Mouse (Mus musculus) neural tube, embryonic 12.5 days (tissue): Measurements from ENCODE around the gene Efcab10. TPM values are rescaled to one million over a fixed set of nuclear protein-coding genes. Genes with fewer than 3 reads are reported as not detected.

Source experiments
- ATAC-seq: fragments of 200-750 bp; cut with Nextera tagmentation; 2 replicates; pipeline ENCODE4 v1.8.0; 2017; ENCODE audit warnings: low read depth, mild to moderate bottlenecking, moderate TSS enrichment, moderate library complexity; ENCODE audit not compliant: low FRiP score
- H3K27ac ChIP-seq: fragments of 300-500 bp; sonication (generic); 2 replicates; pipeline ENCODE4 v1.5.1; 2016
- H3K27me3 ChIP-seq: fragments of 300-500 bp; sonication (generic); replicated peaks from 2 replicates; pipeline ENCODE4 v1.6.1; 2016; ENCODE audit warnings: mild to moderate bottlenecking
- H3K36me3 ChIP-seq: fragments of 300-500 bp; sonication (generic); 2 replicates; pipeline ENCODE4 v1.6.1; 2016; ENCODE audit warnings: mild to moderate bottlenecking
- H3K4me1 ChIP-seq: fragments of 300-500 bp; sonication (generic); 2 replicates; pipeline ENCODE4 v1.6.1; 2016
- H3K4me2 ChIP-seq: fragments of 300-500 bp; sonication (generic); replicated peaks from 2 replicates; pipeline ENCODE4 v1.6.1; 2016; ENCODE audit warnings: mild to moderate bottlenecking
- H3K4me3 ChIP-seq: fragments of 300-500 bp; sonication (generic); 2 replicates; pipeline ENCODE4 v1.5.1; 2016
- H3K9ac ChIP-seq: fragments of 300-500 bp; sonication (generic); 2 replicates; pipeline ENCODE4 v1.6.1; 2016; ENCODE audit warnings: mild to moderate bottlenecking
- H3K9me3 ChIP-seq: fragments of 300-500 bp; sonication (generic); 2 replicates; pipeline ENCODE4 v1.6.1; 2016; ENCODE audit warnings: mild to moderate bottlenecking
- WGBS: fragments of 180-500 bp; shearing (Covaris S2); methylation state at CpG from one replicate; pipeline ENCODE4 v1.1.7; 2016; 5-methylcytosine and 5-hydroxymethylcytosine counted together
- polyA plus RNA-seq: library from polyadenylated mRNA; unstranded; fragments of >200 nt; fragmentation: Nextera tagmentation; extraction: Ambion mirVana; gene quantifications from 2 replicates; pipeline ENCODE4 v1.2.1, GENCODE M21; 2016

The Efcab10 gene
- polyA plus RNA-seq, result 0.61 and 1.1 TPM in 2 replicates

- ATAC-seq, result peak; percentile 83
- no peaks in the 10 kb centered on the region for H3K9me3 ChIP-seq
- H3K4me2 ChIP-seq, result peak within 1 kb of the TSS; percentile 69
- H3K9ac ChIP-seq, result peak within 1 kb of the TSS; percentile 51
- no peaks in the 10 kb centered on the region for H3K36me3 ChIP-seq
- H3K4me3 ChIP-seq, result peak within 1 kb of the TSS; percentile 27
- H3K4me1 ChIP-seq, result peaks cover 12% of the 10 kb centered on the region
- no peak within 1 kb of the TSS; the same call in 1 of the 2 replicates for H3K27ac ChIP-seq
- whole genome bisulfite sequencing, result 8% methylated on average over 24 of the region's 24 CpGs
- H3K27me3 ChIP-seq, result no peaks in the 10 kb centered on the region
Observed at GRCm38 (mm10) chr12:33394804-33395623, at the start of gene Efcab10. Gene Efcab10, plus strand, starts transcription at chr12:33394854.

- peaks cover 4% of the 10 kb centered on the region; the same call in 1 of the 2 replicates for H3K36me3 ChIP-seq
- peaks cover 35% of the 10 kb centered on the region for H3K4me1 ChIP-seq
- peak overlapping the region; percentile 32; the same call in 1 of the 2 replicates for H3K27ac ChIP-seq
- peak; percentile 48; the same call in 1 of the 2 replicates for ATAC-seq
- no peaks in the 10 kb centered on the region for H3K9me3 ChIP-seq
- peak overlapping the region; percentile 41; the same call in 1 of the 2 replicates for H3K9ac ChIP-seq
- H3K4me3 ChIP-seq, result peak overlapping the region; percentile 3; the same call in 1 of the 2 replicates
- peak overlapping the region; percentile 58 for H3K4me2 ChIP-seq
- peaks cover 15% of the 10 kb centered on the region for H3K27me3 ChIP-seq
- 5% methylated on average over 25 of the region's 25 CpGs for WGBS
Observed at GRCm38 (mm10) chr12:33344970-33345772, 49.5 kb upstream of the Efcab10 start.

DNA sequence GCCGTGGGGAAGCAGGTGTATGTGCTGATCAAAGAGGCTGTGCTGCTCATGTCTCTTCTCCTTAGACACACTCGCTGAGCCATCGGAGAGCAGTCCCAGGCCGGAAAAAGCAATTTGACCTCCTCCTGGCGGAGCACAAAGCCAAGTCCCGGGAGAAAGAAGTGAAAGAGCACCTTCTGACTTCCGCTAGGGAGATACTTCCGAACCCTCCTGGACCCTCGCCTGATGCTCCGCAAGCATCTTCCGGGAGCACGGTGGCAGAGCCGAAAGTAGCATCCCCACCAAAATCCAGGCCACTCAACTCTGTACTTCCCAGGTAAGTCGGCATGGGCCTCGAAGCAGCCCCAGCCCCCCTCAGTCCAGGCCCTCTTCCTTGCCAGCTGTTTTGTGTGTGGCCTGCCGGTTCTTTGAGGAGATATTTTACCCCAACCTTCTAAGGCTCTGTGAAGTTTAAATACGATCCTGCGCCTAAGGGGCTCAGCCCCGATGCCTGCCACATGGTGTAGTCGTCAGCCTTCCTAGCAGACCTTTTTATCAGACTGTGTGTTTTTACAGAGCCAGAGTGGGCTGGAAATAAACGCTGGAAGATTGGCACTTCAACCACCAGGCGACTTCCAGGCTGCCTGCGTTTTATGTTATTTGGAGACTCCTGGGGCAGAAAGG, 48.8 kb upstream of the Efcab10 start:
- WGBS, result 25% methylated on average over 23 of the region's 23 CpGs
- Histone ChIP-seq H3K4me2 (peak overlapping the region; percentile 58), H3K27ac (no peak overlapping the region), H3K36me3 (peaks cover 7% of the 10 kb centered on the region; the same call in 1 of the 2 replicates), H3K9me3 (no peaks in the 10 kb centered on the region), H3K4me3 (no peak overlapping the region), H3K4me1 (peaks cover 33% of the 10 kb centered on the region), H3K27me3 (peaks cover 11% of the 10 kb centered on the region), H3K9ac (no peak overlapping the region)
- no peak for ATAC-seq

- no peaks in the 10 kb centered on the region for H3K9me3 ChIP-seq
- H3K9ac ChIP-seq, result no peak overlapping the region
- H3K4me2 ChIP-seq, result no peak overlapping the region
- H3K36me3 ChIP-seq, result peaks cover 7% of the 10 kb centered on the region; the same call in 1 of the 2 replicates
- no peaks in the 10 kb centered on the region for H3K27me3 ChIP-seq
- no peak overlapping the region for H3K27ac ChIP-seq
- no peak overlapping the region for H3K4me3 ChIP-seq
- ATAC-seq, result no peak
- no peaks in the 10 kb centered on the region for H3K4me1 ChIP-seq
- 81% methylated on average over 4 of the region's 4 CpGs for WGBS
Observed at GRCm38 (mm10) chr12:33352671-33353070, 42.0 kb upstream of the Efcab10 start.

GRCm38 (mm10) chr12:33358345-33358744, 36.3 kb upstream of the Efcab10 start:
- Histone ChIP-seq H3K27me3 (no peaks in the 10 kb centered on the region), H3K4me3 (no peak overlapping the region), H3K27ac (no peak overlapping the region), H3K36me3 (no peaks in the 10 kb centered on the region), H3K9ac (no peak overlapping the region), H3K4me1 (no peaks in the 10 kb centered on the region), H3K4me2 (no peak overlapping the region), H3K9me3 (no peaks in the 10 kb centered on the region)
- ATAC-seq, result no peak
- WGBS, result 90% methylated on average over 10 of the region's 10 CpGs

DNA sequence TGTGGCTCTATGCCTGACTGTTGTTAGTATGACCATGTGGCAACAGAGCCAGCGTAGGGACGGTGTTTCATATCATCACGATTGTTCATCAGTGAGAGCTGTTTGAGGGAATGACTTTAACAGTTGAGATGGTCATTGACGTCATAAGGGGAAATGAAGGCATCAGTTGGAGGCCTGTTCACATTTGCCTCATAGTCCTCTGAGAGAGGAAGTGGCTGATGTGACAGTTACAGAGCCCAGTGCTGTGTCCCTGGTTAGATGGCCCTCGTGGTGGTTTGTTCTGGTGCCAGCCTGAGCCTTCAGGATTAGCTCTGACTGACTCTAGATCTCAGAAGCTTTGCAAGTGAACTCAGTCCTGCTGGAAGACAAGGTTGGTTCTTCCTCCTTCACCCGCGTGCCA, 35.4 kb upstream of the Efcab10 start:
- Histone ChIP-seq H3K4me3 (no peak overlapping the region), H3K9ac (no peak overlapping the region), H3K9me3 (no peaks in the 10 kb centered on the region), H3K4me1 (no peaks in the 10 kb centered on the region), H3K36me3 (no peaks in the 10 kb centered on the region), H3K27me3 (no peaks in the 10 kb centered on the region), H3K27ac (no peak overlapping the region), H3K4me2 (no peak overlapping the region)
- no peak for ATAC-seq
- 94% methylated on average over 7 of the region's 7 CpGs for WGBS

GRCm38 (mm10) chr12:33359878-33360482, 34.7 kb upstream of the Efcab10 start:
- Histone ChIP-seq H3K36me3 (no peaks in the 10 kb centered on the region), H3K9me3 (no peaks in the 10 kb centered on the region), H3K9ac (no peak overlapping the region), H3K4me1 (no peaks in the 10 kb centered on the region), H3K4me2 (no peak overlapping the region), H3K27ac (no peak overlapping the region), H3K27me3 (no peaks in the 10 kb centered on the region), H3K4me3 (no peak overlapping the region)
- WGBS, result 90% methylated on average over 5 of the region's 5 CpGs
- ATAC-seq, result no peak

DNA sequence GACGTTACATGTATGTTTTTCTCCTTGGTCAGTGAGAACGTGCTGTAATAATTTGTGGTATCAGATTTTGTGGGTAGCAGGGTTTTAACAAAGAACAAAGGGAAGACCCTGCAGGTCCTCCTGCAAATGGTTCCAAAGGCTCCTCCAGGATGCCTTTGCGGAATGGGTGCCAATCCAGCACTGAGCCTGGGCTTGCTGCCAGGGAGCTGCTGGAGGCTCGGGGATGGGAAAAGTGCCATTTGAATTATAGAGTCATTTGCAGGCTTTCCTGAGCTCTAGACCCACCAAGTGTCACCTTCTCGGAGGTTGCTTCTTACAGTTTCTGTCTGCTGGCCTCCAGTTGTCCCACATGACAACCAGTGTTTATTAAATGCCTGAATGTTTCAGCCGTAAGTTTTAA, 33.9 kb upstream of the Efcab10 start:
- Histone ChIP-seq H3K9ac (no peak overlapping the region), H3K9me3 (no peaks in the 10 kb centered on the region), H3K4me1 (no peaks in the 10 kb centered on the region), H3K27me3 (no peaks in the 10 kb centered on the region), H3K36me3 (no peaks in the 10 kb centered on the region), H3K27ac (no peak overlapping the region), H3K4me3 (no peak overlapping the region), H3K4me2 (no peak overlapping the region)
- ATAC-seq, result no peak
- WGBS, result 71% methylated on average over 6 of the region's 6 CpGs

- Histone ChIP-seq H3K4me1 (no peaks in the 10 kb centered on the region), H3K4me2 (no peak overlapping the region), H3K27me3 (no peaks in the 10 kb centered on the region), H3K4me3 (no peak overlapping the region), H3K36me3 (peaks cover 12% of the 10 kb centered on the region), H3K9ac (no peak overlapping the region), H3K27ac (no peak overlapping the region), H3K9me3 (no peaks in the 10 kb centered on the region)
- WGBS, result 84% methylated on average over 8 of the region's 8 CpGs
- ATAC-seq, result no peak
Observed at GRCm38 (mm10) chr12:33364511-33364910, 30.1 kb upstream of the Efcab10 start.

- H3K9ac ChIP-seq, result no peak overlapping the region
- H3K36me3 ChIP-seq, result peaks cover 12% of the 10 kb centered on the region
- no peaks in the 10 kb centered on the region for H3K9me3 ChIP-seq
- no peak overlapping the region for H3K4me2 ChIP-seq
- H3K4me3 ChIP-seq, result no peak overlapping the region
- H3K27me3 ChIP-seq, result no peaks in the 10 kb centered on the region
- H3K4me1 ChIP-seq, result no peaks in the 10 kb centered on the region
- ATAC-seq, result no peak
- H3K27ac ChIP-seq, result no peak overlapping the region
- 81% methylated on average over 8 of the region's 8 CpGs for WGBS
Observed at GRCm38 (mm10) chr12:33365133-33365532, 29.5 kb upstream of the Efcab10 start.

DNA sequence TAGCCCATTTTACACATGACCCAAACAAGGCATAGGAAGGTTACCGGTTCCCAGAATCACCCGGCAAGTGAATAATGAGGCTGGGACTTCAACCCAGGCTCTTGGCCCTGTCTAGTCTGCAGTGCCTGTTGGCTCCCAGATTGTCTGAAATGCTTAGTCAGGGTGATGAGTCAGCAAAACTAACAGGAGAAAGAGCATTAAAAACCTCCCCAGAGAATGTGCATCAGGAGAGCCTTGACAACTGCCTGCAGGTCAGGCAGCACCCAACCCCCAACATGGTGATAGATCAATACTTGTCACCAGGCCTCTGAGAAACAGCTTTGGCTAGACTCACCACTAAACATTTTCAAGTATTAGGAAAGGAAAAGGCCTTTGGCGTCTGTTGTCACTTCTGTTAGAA, 25.1 kb upstream of the Efcab10 start:
- Histone ChIP-seq H3K9me3 (no peaks in the 10 kb centered on the region), H3K9ac (no peak overlapping the region), H3K4me1 (no peaks in the 10 kb centered on the region), H3K4me2 (no peak overlapping the region), H3K36me3 (peaks cover 12% of the 10 kb centered on the region), H3K27me3 (no peaks in the 10 kb centered on the region), H3K27ac (no peak overlapping the region), H3K4me3 (no peak overlapping the region)
- ATAC-seq, result no peak
- 92% methylated on average over 3 of the region's 3 CpGs for WGBS
